Mouse (Mus musculus): ENCODE measurements around the gene AK157302. TPM values are rescaled to one million over a fixed set of nuclear protein-coding genes. Genes with fewer than 3 reads are reported as not detected.

AK157302 gene
- total RNA-seq, 2 experiments from 2014 or later, result 22.8 to 23.3 TPM

- no peak for DNase-seq (ENCODE audit: low spot score)
These were observed 47.7 kb downstream of the AK157302 start, which contains the start of gene Olfr1366 for GRCm38 (mm10) chr13:21542708-21543107. TSS of gene Olfr1366 (minus strand) at chr13:21542808.

Small RNA genes lying within 50 kb of the gene (microRNA-seq; reads per million reads assigned to microRNA genes)
- not detected for gene Mir1896

Other genes starting within 250 kb of the AK157302 start
- not detected for gene Gpx5, start 202.5 kb upstream of the AK157302 start, total RNA-seq (2021)
- not detected for gene Gpx6, start 183.1 kb upstream of the AK157302 start, total RNA-seq (2021)
- gene Olfr1367, start 148.3 kb upstream of the AK157302 start, total RNA-seq (2021), result not detected
- 1 to 10 TPM; 6.8 to 7.6 TPM for gene Zscan12, start 132.4 kb upstream of the AK157302 start, total RNA-seq (2021)
- 10 to 100 TPM; 13.0 to 17.0 TPM for gene Zkscan3, start 92.5 kb upstream of the AK157302 start, total RNA-seq (2021)
- under 1 TPM; 0.31 to 0.39 TPM for gene Pgbd1, start 54.2 kb upstream of the AK157302 start, total RNA-seq (2021)
- gene Zscan26, start 41.5 kb upstream of the AK157302 start, total RNA-seq (2021), result 10 to 100 TPM; 13.1 to 14.1 TPM
- gene Nkapl, start 26.7 kb upstream of the AK157302 start, total RNA-seq (2021), result under 1 TPM; 0.19 to 0.21 TPM
- under 1 TPM; 0.40 to 0.73 TPM for gene Zkscan4, start 16.3 kb upstream of the AK157302 start, total RNA-seq (2021)
- gene Gm10065, start 15.8 kb upstream of the AK157302 start, total RNA-seq (2021), result not detected
- 100 to 1,000 TPM; 144 to 150 TPM for gene Gm11273, start 6.2 kb downstream of the AK157302 start, total RNA-seq (2021)
- 1 to 10 TPM; 6.2 to 6.3 TPM for gene Zkscan8, start 35.9 kb downstream of the AK157302 start, total RNA-seq (2021)
- not detected for gene Olfr1366, start 47.6 kb downstream of the AK157302 start, total RNA-seq (2021)
- not detected for gene Olfr1535, start 64.7 kb downstream of the AK157302 start, total RNA-seq (2021)
- not detected for gene Olfr1364, start 86.5 kb downstream of the AK157302 start, total RNA-seq (2021)
- gene Olfr1362, start 118.8 kb downstream of the AK157302 start, total RNA-seq (2021), result not detected
- not detected for gene Olfr11, start 147.3 kb downstream of the AK157302 start, total RNA-seq (2021)
- not detected for gene Olfr1361, start 168.2 kb downstream of the AK157302 start, total RNA-seq (2021)
- not detected for gene Olfr1360, start 182.2 kb downstream of the AK157302 start, total RNA-seq (2021)
- gene Olfr1359, start 202.9 kb downstream of the AK157302 start, total RNA-seq (2021), result not detected
- 1 to 10 TPM; 3.4 to 3.7 TPM for gene Hist1h2bl, start 220.9 kb downstream of the AK157302 start, total RNA-seq (2021)
- 1 to 10 TPM in 1 of 2 experiments, not detected in 1; 1.5 TPM for gene Hist1h2ai, start 221.2 kb downstream of the AK157302 start, total RNA-seq (2021)
- gene Hist1h3h, start 222.4 kb downstream of the AK157302 start, total RNA-seq (2021), result 1 to 10 TPM in 1 of 2 experiments, not detected in 1; 2.3 TPM
- gene Hist1h2bm, start 226.8 kb downstream of the AK157302 start, total RNA-seq (2021), result not detected
- under 1 TPM; 0.43 to 0.59 TPM for gene Hist1h4j, start 239.8 kb downstream of the AK157302 start, total RNA-seq (2021)